Mouse (Mus musculus) cerebellum, postnatal 4 days (tissue): ENCODE measurements around the gene Defa36.
"Not testable (repeated sequence)": the region's sequence is repeated elsewhere in the genome, so short reads cannot be mapped to it uniquely, and the experiment has no call there.

Experiments used
- DNase-seq, 2 experiments: peaks; one replicate each; pipeline ENCODE4 v3.0.0; 2022; ENCODE audit warnings: low spot score in 2 of 2, mixed read lengths in 1 of 2

The Defa36 gene

DNA sequence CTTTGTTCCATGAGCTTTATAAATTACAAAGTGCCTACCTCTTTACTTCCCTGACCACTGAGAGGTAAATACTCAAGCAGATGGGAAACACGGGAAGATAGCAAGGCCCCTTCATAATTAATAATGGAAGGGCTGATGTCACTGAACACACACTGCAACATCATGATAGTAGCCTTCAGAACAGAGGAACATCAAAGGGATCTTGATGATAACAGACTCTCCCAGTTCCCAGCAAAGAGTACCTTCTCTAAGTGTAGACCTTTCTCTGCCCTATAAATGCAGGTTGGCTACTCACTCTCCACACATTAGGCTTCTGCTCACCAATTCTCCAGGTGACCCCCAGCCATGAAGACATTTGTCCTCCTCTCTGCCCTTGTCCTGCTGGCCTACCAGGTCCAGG, at the start of gene Defa36:
TSS of gene Defa36 (plus strand) at position 301 of the 400 bp plus-strand sequence.
- DNase-seq: not testable (repeated sequence)

GRCm38 (mm10) chr8:21378215-21378614, 49.0 kb upstream of the Defa36 start, which contains the start of gene Defa2:
Gene Defa2, plus strand, starts transcription at chr8:21378515.
- not testable (repeated sequence) for DNase-seq

DNA sequence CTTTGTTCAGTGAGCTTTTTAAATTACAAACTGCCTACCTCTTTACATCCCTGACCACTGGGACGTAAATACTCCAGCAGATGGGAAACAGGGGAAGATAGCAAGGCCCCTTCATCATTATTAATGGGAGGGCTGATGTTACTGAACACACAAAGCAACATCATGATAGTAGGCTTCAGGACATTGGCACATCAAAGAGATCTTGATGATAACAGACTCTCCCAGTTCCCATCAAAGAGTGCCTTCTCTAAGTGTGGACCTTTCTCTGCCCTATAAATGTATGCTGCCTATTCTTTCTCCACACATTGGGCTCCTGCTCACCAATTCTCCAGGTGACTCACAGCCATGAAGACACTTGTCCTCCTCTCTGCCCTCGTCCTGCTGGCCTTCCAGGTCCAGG, 35.7 kb upstream of the Defa36 start, which contains the start of gene Defa33:
TSS of gene Defa33 (plus strand) at position 301 of the 400 bp plus-strand sequence.
- DNase-seq: not testable (repeated sequence)

- DNase-seq: not testable (repeated sequence)
Measured at GRCm38 (mm10) chr8:21456460-21456859, 29.2 kb downstream of the Defa36 start, which contains the start of gene Gm7849. Gene Gm7849, minus strand, starts transcription at chr8:21456560.
